Mouse (Mus musculus) cortical plate, adult 2 months (tissue): ENCODE results near the gene Evx2.

Source experiments
- CTCF ChIP-seq: fragments of 200-500 bp; IDR thresholded peaks from 2 replicates; pipeline ENCODE4 v1.5.1; 2011; ENCODE audit warnings: mild to moderate bottlenecking, control low read depth, low read length; ENCODE audit not compliant: insufficient read depth; ENCODE audit errors: extremely low read depth
- POLR2A ChIP-seq: fragments of 200-500 bp; IDR thresholded peaks from 2 replicates; pipeline ENCODE4 v1.6.1; 2011; ENCODE audit warnings: mild to moderate bottlenecking, low read length, control low read depth; ENCODE audit not compliant: insufficient read depth; ENCODE audit errors: extremely low read depth

DNA sequence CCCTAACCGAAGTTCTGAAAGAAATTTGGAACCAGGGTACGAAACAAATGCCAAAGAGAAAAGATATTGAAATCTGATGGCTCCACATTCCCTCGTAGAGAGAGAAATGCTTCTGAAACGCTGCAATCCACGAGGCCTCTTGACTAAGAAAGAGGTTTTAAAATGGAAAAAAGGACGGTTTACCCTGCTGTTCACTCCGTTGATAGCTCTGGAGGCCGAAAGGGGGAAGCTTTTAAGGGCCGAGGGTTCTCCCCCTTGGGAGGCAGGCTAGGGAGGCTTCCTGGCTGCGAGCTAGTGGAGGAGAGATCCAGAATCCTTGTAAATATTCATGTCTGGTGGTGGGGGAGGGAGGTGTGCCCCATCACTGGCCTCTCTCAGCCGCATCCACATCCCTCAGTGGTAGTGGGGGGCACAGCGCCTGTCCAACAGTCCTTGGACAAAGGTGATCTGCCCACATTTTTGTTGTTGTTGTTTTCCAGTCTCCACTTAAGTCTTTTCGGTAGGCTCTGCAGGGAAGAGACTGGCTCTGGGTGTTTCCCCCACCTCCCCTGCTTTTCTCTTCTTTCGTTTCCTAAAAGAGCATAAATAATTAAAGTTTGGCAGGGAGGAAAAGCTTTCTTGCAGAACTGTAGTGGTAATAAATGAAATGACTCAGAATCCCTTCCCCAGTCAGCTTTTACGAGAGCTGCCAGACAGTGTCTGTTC is 19.7 kb upstream of the Evx2 start, which contains the start of gene Hoxd11:
- TF ChIP-seq CTCF (no peak), POLR2A (no peak)
